Mouse (Mus musculus): ENCODE results near the gene Morc1.

DNA sequence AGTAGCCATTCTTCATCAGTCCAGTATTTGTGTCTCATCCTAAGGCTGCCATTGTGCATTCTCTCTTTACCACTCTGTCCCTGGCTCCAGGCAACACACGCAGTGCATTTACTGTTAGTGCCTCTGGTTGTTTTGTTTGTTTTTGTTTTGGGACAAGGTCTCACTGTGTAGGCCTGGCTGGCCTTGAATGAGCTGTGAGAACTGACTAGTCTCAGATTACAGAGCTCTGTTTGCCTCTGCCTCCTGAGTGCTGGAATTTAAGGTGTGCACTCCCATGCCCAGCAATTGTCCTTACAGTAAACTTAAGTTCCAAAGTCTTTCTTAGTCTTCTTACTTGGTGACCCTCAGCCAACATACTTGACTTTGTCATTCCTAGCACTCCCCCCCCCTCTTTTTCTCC lies 182.7 kb downstream of the Morc1 start:
- TF ChIP-seq CTCF (IDR thresholded peaks at IDR 0.05; ENCODE audit: control insufficient read depth, insufficient read depth, insufficient read length) (no peak), USF1 (IDR thresholded peaks at IDR 0.05; ENCODE audit: low read depth) (no peak)

Data from C2C12 (cell line).